Mouse (Mus musculus): Measurements from ENCODE around the gene Arid3a. TPM values are rescaled to one million over a fixed set of nuclear protein-coding genes. Genes with fewer than 3 reads are reported as not detected.
A peak's percentile ranks its signal among the peaks of the same experiment; 100 is the strongest.

Arid3a gene
- polyA plus RNA-seq, 1 experiment = 12.5 TPM

DNA sequence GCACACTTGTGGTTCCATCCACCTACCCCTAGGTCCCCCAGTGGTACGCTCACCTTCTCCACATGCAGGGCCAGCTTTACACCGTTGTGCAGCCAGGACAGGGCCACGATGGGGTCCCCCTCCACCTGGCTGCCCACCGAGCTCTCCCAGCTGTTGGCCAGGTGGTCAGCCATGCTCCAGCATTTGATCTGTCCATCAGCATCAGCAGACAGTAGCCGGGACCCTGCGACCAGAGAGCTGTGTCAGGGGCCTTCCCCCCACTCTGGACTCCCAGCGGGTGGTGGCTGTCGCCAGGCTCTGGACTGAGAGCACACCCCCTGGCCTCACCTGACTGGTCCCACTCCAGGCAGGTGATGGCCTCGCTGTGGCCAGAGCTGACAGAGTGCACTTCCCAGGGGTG, 20.1 kb upstream of the Arid3a start:
- TF ChIP-seq CTCF (IDR thresholded peaks at IDR 0.05; ENCODE audit: borderline replicate concordance, control insufficient read depth, extremely low read depth, insufficient read depth, low read length, poor library complexity) = no peak
- TF ChIP-seq POLR2A (IDR thresholded peaks at IDR 0.05; ENCODE audit: control insufficient read depth, extremely low read depth, insufficient read depth, low read length, poor library complexity) = no peak
- H3K27me3 ChIP-seq (ENCODE audit: control insufficient read depth, insufficient read depth, low read length) = no peaks in the 10 kb centered on the region
- no peak overlapping the region for H3K4me3 ChIP-seq (ENCODE audit: control insufficient read depth, insufficient read depth, low read length)
- H3K4me1 ChIP-seq (replicated peaks; ENCODE audit: control insufficient read depth, insufficient read depth, low read length) = peaks cover 10% of the 10 kb centered on the region
- no peak for DNase-seq
- H3K36me3 ChIP-seq (ENCODE audit: control insufficient read depth, insufficient read depth, low read length) = no peaks in the 10 kb centered on the region
- no peak overlapping the region for H3K27ac ChIP-seq (ENCODE audit: control insufficient read depth, insufficient read depth, low read length)
- 95% methylated on average over 9 of the region's 9 CpGs for WGBS

DNA sequence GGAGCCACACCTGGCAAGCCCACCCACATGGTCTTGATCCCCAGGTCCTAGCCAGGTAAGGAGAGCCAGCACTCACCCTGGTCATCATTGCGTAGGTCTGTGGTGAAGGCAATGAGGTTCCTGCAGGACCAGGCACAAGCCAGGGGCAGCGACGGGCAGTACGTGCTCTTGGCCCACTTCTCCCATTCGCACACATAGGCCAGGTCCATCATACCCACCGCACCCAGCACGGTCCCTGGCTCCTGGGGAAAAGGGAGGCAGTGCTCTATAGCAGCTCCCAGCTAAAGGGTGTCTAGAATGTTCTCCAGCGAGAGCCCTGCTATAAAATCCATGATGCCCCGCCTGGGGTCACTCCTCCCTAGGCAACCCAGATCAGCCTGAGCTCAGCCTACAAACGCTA, 19.4 kb upstream of the Arid3a start:
- WGBS = 98% methylated on average over 10 of the region's 10 CpGs
- no peak overlapping the region for H3K27ac ChIP-seq (ENCODE audit: control insufficient read depth, insufficient read depth, low read length)
- no peaks in the 10 kb centered on the region for H3K36me3 ChIP-seq (ENCODE audit: control insufficient read depth, insufficient read depth, low read length)
- peaks cover 10% of the 10 kb centered on the region for H3K4me1 ChIP-seq (replicated peaks; ENCODE audit: control insufficient read depth, insufficient read depth, low read length)
- H3K4me3 ChIP-seq (ENCODE audit: control insufficient read depth, insufficient read depth, low read length) = no peak overlapping the region
- TF ChIP-seq CTCF (IDR thresholded peaks at IDR 0.05; ENCODE audit: borderline replicate concordance, control insufficient read depth, extremely low read depth, insufficient read depth, low read length, poor library complexity) (no peak), POLR2A (IDR thresholded peaks at IDR 0.05; ENCODE audit: control insufficient read depth, extremely low read depth, insufficient read depth, low read length, poor library complexity) (no peak)
- no peak for DNase-seq
- no peaks in the 10 kb centered on the region for H3K27me3 ChIP-seq (ENCODE audit: control insufficient read depth, insufficient read depth, low read length)

DNA sequence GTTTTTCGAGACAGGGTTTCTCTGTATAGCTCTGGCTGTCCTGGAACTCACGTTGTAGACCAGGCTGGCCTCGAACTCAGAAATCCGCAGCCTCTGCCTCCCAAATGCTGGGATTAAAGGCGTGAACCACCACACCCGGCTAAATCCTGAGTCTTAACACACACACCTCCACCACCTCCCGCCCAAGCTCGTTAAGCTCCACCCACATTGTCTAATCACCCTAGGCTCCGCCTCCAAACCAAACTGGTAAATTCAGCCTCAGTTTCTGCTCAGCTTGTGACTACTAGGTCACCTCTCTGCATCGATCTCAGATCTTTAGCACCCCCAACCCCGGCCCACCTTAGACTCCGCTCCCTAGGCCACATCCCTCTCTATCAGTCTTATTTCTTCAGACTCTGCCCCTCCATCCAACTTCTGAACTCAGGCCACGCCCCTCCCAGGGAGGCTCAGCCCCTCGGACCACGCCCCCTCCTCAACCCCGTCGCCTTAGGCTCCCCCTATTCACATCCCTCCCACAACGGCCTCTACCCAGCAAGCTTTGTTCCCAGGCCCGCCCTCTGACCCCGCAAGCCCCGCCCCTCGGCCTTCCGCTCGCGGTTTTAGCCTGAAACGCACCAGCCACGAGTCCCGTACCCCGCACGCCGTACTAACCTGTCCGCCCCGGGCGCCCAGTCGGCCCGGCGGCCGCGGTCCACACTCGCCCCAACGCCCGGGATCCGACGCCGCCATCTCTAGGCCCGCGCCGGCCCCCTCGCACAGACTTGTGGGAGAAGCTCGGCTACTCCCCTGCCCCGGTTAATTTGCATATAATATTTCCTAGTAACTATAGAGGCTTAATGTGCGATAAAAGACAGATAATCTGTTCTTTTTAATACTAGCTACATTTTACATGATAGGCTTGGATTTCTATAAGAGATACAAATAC, 18.4 kb upstream of the Arid3a start, which contains the start of gene Med16:
Gene Med16, minus strand, starts transcription at position 757 of the 925 bp plus-strand sequence.
- WGBS = under 1% methylated on average over 52 of the region's 52 CpGs

GRCm38 (mm10) chr10:79909092-79909922, 17.5 kb upstream of the Arid3a start:
- WGBS = 24% methylated on average over 14 of the region's 14 CpGs
- no peaks in the 10 kb centered on the region for H3K27me3 ChIP-seq (ENCODE audit: control insufficient read depth, insufficient read depth, low read length)
- no peak overlapping the region for H3K4me3 ChIP-seq (ENCODE audit: control insufficient read depth, insufficient read depth, low read length)
- H3K4me1 ChIP-seq (replicated peaks; ENCODE audit: control insufficient read depth, insufficient read depth, low read length) = peaks cover 11% of the 10 kb centered on the region
- H3K36me3 ChIP-seq (ENCODE audit: control insufficient read depth, insufficient read depth, low read length) = no peaks in the 10 kb centered on the region
- TF ChIP-seq POLR2A (IDR thresholded peaks at IDR 0.05; ENCODE audit: control insufficient read depth, extremely low read depth, insufficient read depth, low read length, poor library complexity) (no peak), CTCF (IDR thresholded peaks at IDR 0.05; ENCODE audit: borderline replicate concordance, control insufficient read depth, extremely low read depth, insufficient read depth, low read length, poor library complexity) (no peak)
- peak overlapping the region; percentile 32 for H3K27ac ChIP-seq (ENCODE audit: control insufficient read depth, insufficient read depth, low read length)
- peak; percentile 31 for DNase-seq

More for the DNA sequence above, 18.4 kb upstream of the Arid3a start, which contains the start of gene Med16:
- TF ChIP-seq CTCF (IDR thresholded peaks at IDR 0.05; ENCODE audit: borderline replicate concordance, control insufficient read depth, extremely low read depth, insufficient read depth, low read length, poor library complexity) = no peak
- TF ChIP-seq POLR2A (IDR thresholded peaks at IDR 0.05; ENCODE audit: control insufficient read depth, extremely low read depth, insufficient read depth, low read length, poor library complexity) = peak; percentile 50; the same call in 1 of the 2 replicates
- H3K27ac ChIP-seq (ENCODE audit: control insufficient read depth, insufficient read depth, low read length) = peak within 1 kb of the TSS; percentile 54
- no peaks in the 10 kb centered on the region for H3K27me3 ChIP-seq (ENCODE audit: control insufficient read depth, insufficient read depth, low read length)
- DNase-seq = peak; percentile 99
- H3K36me3 ChIP-seq (ENCODE audit: control insufficient read depth, insufficient read depth, low read length) = no peaks in the 10 kb centered on the region
- H3K4me3 ChIP-seq (ENCODE audit: control insufficient read depth, insufficient read depth, low read length) = peak within 1 kb of the TSS; percentile 75
- peaks cover 10% of the 10 kb centered on the region for H3K4me1 ChIP-seq (replicated peaks; ENCODE audit: control insufficient read depth, insufficient read depth, low read length)

- Histone ChIP-seq H3K4me3 (ENCODE audit: control insufficient read depth, insufficient read depth, low read length) (no peak within 1 kb of the TSS), H3K4me1 (replicated peaks; ENCODE audit: control insufficient read depth, insufficient read depth, low read length) (peaks cover 23% of the 10 kb centered on the region), H3K36me3 (ENCODE audit: control insufficient read depth, insufficient read depth, low read length) (no peaks in the 10 kb centered on the region), H3K27ac (ENCODE audit: control insufficient read depth, insufficient read depth, low read length) (no peak within 1 kb of the TSS; the same call in 1 of the 2 replicates), H3K27me3 (ENCODE audit: control insufficient read depth, insufficient read depth, low read length) (no peaks in the 10 kb centered on the region)
- TF ChIP-seq CTCF (IDR thresholded peaks at IDR 0.05; ENCODE audit: borderline replicate concordance, control insufficient read depth, extremely low read depth, insufficient read depth, low read length, poor library complexity) (no peak), POLR2A (IDR thresholded peaks at IDR 0.05; ENCODE audit: control insufficient read depth, extremely low read depth, insufficient read depth, low read length, poor library complexity) (no peak)
- over 99% methylated on average over 4 of the region's 4 CpGs for WGBS
- DNase-seq = no peak
Measured at GRCm38 (mm10) chr10:79910556-79910955, 16.3 kb upstream of the Arid3a start, which contains the start of gene Gm26602. TSS of gene Gm26602 (plus strand) at chr10:79910856.

DNA sequence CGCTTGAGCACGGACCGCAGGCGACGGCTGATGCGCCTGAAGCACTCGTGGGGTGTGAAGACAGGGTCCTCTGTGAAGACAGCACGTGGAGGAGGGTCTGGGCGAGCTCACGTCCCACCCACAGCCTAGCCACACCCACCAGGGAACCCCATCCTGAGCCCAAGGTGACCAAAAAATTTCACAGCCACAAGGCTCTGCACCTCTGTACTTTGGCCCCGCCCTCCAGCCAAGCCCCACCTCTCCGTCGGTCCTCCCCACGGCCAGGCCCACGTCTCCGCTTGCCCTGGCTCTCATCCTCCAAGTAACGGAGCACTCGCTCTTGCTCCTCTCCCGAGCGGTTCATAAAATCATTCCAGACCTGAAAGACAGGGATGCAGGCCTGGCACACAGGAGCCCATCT, 14.4 kb upstream of the Arid3a start:
- whole genome bisulfite sequencing = 96% methylated on average over 20 of the region's 20 CpGs
- no peaks in the 10 kb centered on the region for H3K36me3 ChIP-seq (ENCODE audit: control insufficient read depth, insufficient read depth, low read length)
- no peaks in the 10 kb centered on the region for H3K27me3 ChIP-seq (ENCODE audit: control insufficient read depth, insufficient read depth, low read length)
- H3K27ac ChIP-seq (ENCODE audit: control insufficient read depth, insufficient read depth, low read length) = no peak overlapping the region
- DNase-seq = no peak
- H3K4me3 ChIP-seq (ENCODE audit: control insufficient read depth, insufficient read depth, low read length) = no peak overlapping the region
- TF ChIP-seq CTCF (IDR thresholded peaks at IDR 0.05; ENCODE audit: borderline replicate concordance, control insufficient read depth, extremely low read depth, insufficient read depth, low read length, poor library complexity) (no peak), POLR2A (IDR thresholded peaks at IDR 0.05; ENCODE audit: control insufficient read depth, extremely low read depth, insufficient read depth, low read length, poor library complexity) (no peak)
- H3K4me1 ChIP-seq (replicated peaks; ENCODE audit: control insufficient read depth, insufficient read depth, low read length) = peaks cover 35% of the 10 kb centered on the region
